Mouse (Mus musculus): ENCODE data around the gene Babam2. TPM values are rescaled to one million over a fixed set of nuclear protein-coding genes. Genes with fewer than 3 reads are reported as not detected.

The Babam2 gene
- polyA plus RNA-seq, 1 experiment from 2014 or later, result 37.3 TPM

- Histone ChIP-seq H3K9ac (ENCODE audit: low read length) (no peak overlapping the region), H3K27me3 (ENCODE audit: control insufficient read depth, insufficient read depth, low read length) (no peaks in the 10 kb centered on the region), H3K27ac (replicated peaks in 1 of 2; ENCODE audit: control insufficient read depth in 1 of 2, insufficient read depth in 1 of 2, low read depth in 2 of 2, low read length in 2 of 2) (no peak overlapping the region), H3K36me3 (ENCODE audit: control insufficient read depth, insufficient read depth, low read length) (no peaks in the 10 kb centered on the region), H3K4me3 (ENCODE audit: control insufficient read depth in 1 of 2, insufficient read depth in 1 of 2, low read depth in 1 of 2, low read length in 2 of 2) (no peak overlapping the region), H3K4me2 (ENCODE audit: low read length) (no peak overlapping the region), H3K4me1 (ENCODE audit: control insufficient read depth in 2 of 2, insufficient read depth in 2 of 2, low read length in 2 of 2) (peaks cover 3 to 24% of the 10 kb centered on the region in 2 experiments; a peak in 3 of 4 replicates), H3K9me3 (ENCODE audit: control insufficient read depth, low read length) (no peaks in the 10 kb centered on the region)
- no peak for ATAC-seq (ENCODE audit: insufficient number of reproducible peaks, insufficient read depth, low FRiP score, low read depth)
- WGBS, result 84% methylated on average over 8 of the region's 8 CpGs
Measured at GRCm38 (mm10) chr5:32034475-32035054, 337.1 kb downstream of the Babam2 start.

GRCm38 (mm10) chr5:32035721-32036320 lies 338.3 kb downstream of the Babam2 start:
- no peak overlapping the region for H3K4me3 ChIP-seq (ENCODE audit: control insufficient read depth in 1 of 2, insufficient read depth in 1 of 2, low read depth in 1 of 2, low read length in 2 of 2)
- no peaks in the 10 kb centered on the region for H3K36me3 ChIP-seq (ENCODE audit: control insufficient read depth, insufficient read depth, low read length)
- ATAC-seq (ENCODE audit: insufficient number of reproducible peaks, insufficient read depth, low FRiP score, low read depth), result no peak
- no peak overlapping the region for H3K9ac ChIP-seq (ENCODE audit: low read length)
- H3K4me1 ChIP-seq (ENCODE audit: control insufficient read depth in 2 of 2, insufficient read depth in 2 of 2, low read length in 2 of 2), result peaks cover 3 to 24% of the 10 kb centered on the region in 2 experiments; a peak in 3 of 4 replicates
- no peak overlapping the region for H3K27ac ChIP-seq (replicated peaks in 1 of 2; ENCODE audit: control insufficient read depth in 1 of 2, insufficient read depth in 1 of 2, low read depth in 2 of 2, low read length in 2 of 2)
- H3K4me2 ChIP-seq (ENCODE audit: low read length), result no peak overlapping the region
- H3K27me3 ChIP-seq (ENCODE audit: control insufficient read depth, insufficient read depth, low read length), result no peaks in the 10 kb centered on the region
- H3K9me3 ChIP-seq (ENCODE audit: control insufficient read depth, low read length), result no peaks in the 10 kb centered on the region
- 40% methylated on average over 7 of the region's 7 CpGs for WGBS

GRCm38 (mm10) chr5:32036896-32037295 lies 339.4 kb downstream of the Babam2 start:
- ATAC-seq (ENCODE audit: insufficient number of reproducible peaks, insufficient read depth, low FRiP score, low read depth), result no peak
- Histone ChIP-seq H3K9me3 (ENCODE audit: control insufficient read depth, low read length) (no peaks in the 10 kb centered on the region), H3K4me3 (ENCODE audit: control insufficient read depth in 1 of 2, insufficient read depth in 1 of 2, low read depth in 1 of 2, low read length in 2 of 2) (no peak overlapping the region), H3K27me3 (ENCODE audit: control insufficient read depth, insufficient read depth, low read length) (no peaks in the 10 kb centered on the region), H3K27ac (replicated peaks in 1 of 2; ENCODE audit: control insufficient read depth in 1 of 2, insufficient read depth in 1 of 2, low read depth in 2 of 2, low read length in 2 of 2) (no peak overlapping the region), H3K9ac (ENCODE audit: low read length) (no peak overlapping the region), H3K36me3 (ENCODE audit: control insufficient read depth, insufficient read depth, low read length) (no peaks in the 10 kb centered on the region), H3K4me1 (ENCODE audit: control insufficient read depth in 2 of 2, insufficient read depth in 2 of 2, low read length in 2 of 2) (peaks cover 3 to 23% of the 10 kb centered on the region in 2 experiments; a peak in 3 of 4 replicates), H3K4me2 (ENCODE audit: low read length) (no peak overlapping the region)
- 61% methylated on average over 2 of the region's 2 CpGs for WGBS

GRCm38 (mm10) chr5:32037546-32037945 lies 340.1 kb downstream of the Babam2 start:
- Histone ChIP-seq H3K9me3 (ENCODE audit: control insufficient read depth, low read length) (no peaks in the 10 kb centered on the region), H3K27me3 (ENCODE audit: control insufficient read depth, insufficient read depth, low read length) (no peaks in the 10 kb centered on the region), H3K4me2 (ENCODE audit: low read length) (no peak overlapping the region), H3K9ac (ENCODE audit: low read length) (no peak overlapping the region), H3K4me1 (ENCODE audit: control insufficient read depth in 2 of 2, insufficient read depth in 2 of 2, low read length in 2 of 2) (peaks cover 3 to 17% of the 10 kb centered on the region in 2 experiments; a peak in 3 of 4 replicates), H3K36me3 (ENCODE audit: control insufficient read depth, insufficient read depth, low read length) (no peaks in the 10 kb centered on the region), H3K27ac (replicated peaks in 1 of 2; ENCODE audit: control insufficient read depth in 1 of 2, insufficient read depth in 1 of 2, low read depth in 2 of 2, low read length in 2 of 2) (no peak overlapping the region), H3K4me3 (ENCODE audit: control insufficient read depth in 1 of 2, insufficient read depth in 1 of 2, low read depth in 1 of 2, low read length in 2 of 2) (no peak overlapping the region)
- WGBS, result 85% methylated on average over 4 of the region's 4 CpGs
- ATAC-seq (ENCODE audit: insufficient number of reproducible peaks, insufficient read depth, low FRiP score, low read depth), result no peak

GRCm38 (mm10) chr5:32038994-32039393 lies 341.5 kb downstream of the Babam2 start:
- peaks cover 4 to 8% of the 10 kb centered on the region in 2 experiments; a peak in 2 of 4 replicates for H3K4me1 ChIP-seq (ENCODE audit: control insufficient read depth in 2 of 2, insufficient read depth in 2 of 2, low read length in 2 of 2)
- H3K27me3 ChIP-seq (ENCODE audit: control insufficient read depth, insufficient read depth, low read length), result no peaks in the 10 kb centered on the region
- H3K4me2 ChIP-seq (ENCODE audit: low read length), result no peak overlapping the region
- H3K27ac ChIP-seq (replicated peaks in 1 of 2; ENCODE audit: control insufficient read depth in 1 of 2, insufficient read depth in 1 of 2, low read depth in 2 of 2, low read length in 2 of 2), result no peak overlapping the region
- H3K36me3 ChIP-seq (ENCODE audit: control insufficient read depth, insufficient read depth, low read length), result no peaks in the 10 kb centered on the region
- no peak overlapping the region for H3K4me3 ChIP-seq (ENCODE audit: control insufficient read depth in 1 of 2, insufficient read depth in 1 of 2, low read depth in 1 of 2, low read length in 2 of 2)
- H3K9me3 ChIP-seq (ENCODE audit: control insufficient read depth, low read length), result no peaks in the 10 kb centered on the region
- ATAC-seq (ENCODE audit: insufficient number of reproducible peaks, insufficient read depth, low FRiP score, low read depth), result no peak
- H3K9ac ChIP-seq (ENCODE audit: low read length), result no peak overlapping the region

GRCm38 (mm10) chr5:32039511-32039910 lies 342.0 kb downstream of the Babam2 start:
- no peaks in the 10 kb centered on the region for H3K27me3 ChIP-seq (ENCODE audit: control insufficient read depth, insufficient read depth, low read length)
- no peak for ATAC-seq (ENCODE audit: insufficient number of reproducible peaks, insufficient read depth, low FRiP score, low read depth)
- no peaks in the 10 kb centered on the region for H3K36me3 ChIP-seq (ENCODE audit: control insufficient read depth, insufficient read depth, low read length)
- no peak overlapping the region for H3K9ac ChIP-seq (ENCODE audit: low read length)
- H3K4me1 ChIP-seq (ENCODE audit: control insufficient read depth in 2 of 2, insufficient read depth in 2 of 2, low read length in 2 of 2), result peaks cover 4 to 8% of the 10 kb centered on the region in 2 experiments; a peak in 2 of 4 replicates
- H3K9me3 ChIP-seq (ENCODE audit: control insufficient read depth, low read length), result no peaks in the 10 kb centered on the region
- no peak overlapping the region for H3K4me2 ChIP-seq (ENCODE audit: low read length)
- no peak overlapping the region for H3K27ac ChIP-seq (replicated peaks in 1 of 2; ENCODE audit: control insufficient read depth in 1 of 2, insufficient read depth in 1 of 2, low read depth in 2 of 2, low read length in 2 of 2)
- 87% methylated on average over 3 of the region's 3 CpGs for WGBS
- no peak overlapping the region for H3K4me3 ChIP-seq (ENCODE audit: control insufficient read depth in 1 of 2, insufficient read depth in 1 of 2, low read depth in 1 of 2, low read length in 2 of 2)

GRCm38 (mm10) chr5:32043153-32043552 lies 345.7 kb downstream of the Babam2 start:
- no peak overlapping the region for H3K4me3 ChIP-seq (ENCODE audit: control insufficient read depth in 1 of 2, insufficient read depth in 1 of 2, low read depth in 1 of 2, low read length in 2 of 2)
- no peak overlapping the region for H3K9ac ChIP-seq (ENCODE audit: low read length)
- H3K27me3 ChIP-seq (ENCODE audit: control insufficient read depth, insufficient read depth, low read length), result no peaks in the 10 kb centered on the region
- H3K9me3 ChIP-seq (ENCODE audit: control insufficient read depth, low read length), result no peaks in the 10 kb centered on the region
- H3K4me2 ChIP-seq (ENCODE audit: low read length), result no peak overlapping the region
- WGBS, result 73% methylated on average over 7 of the region's 7 CpGs
- no peak overlapping the region for H3K27ac ChIP-seq (replicated peaks in 1 of 2; ENCODE audit: control insufficient read depth in 1 of 2, insufficient read depth in 1 of 2, low read depth in 2 of 2, low read length in 2 of 2)
- peaks cover 0 to 4% of the 10 kb centered on the region in 2 experiments; a peak in 2 of 4 replicates for H3K4me1 ChIP-seq (ENCODE audit: control insufficient read depth in 2 of 2, insufficient read depth in 2 of 2, low read length in 2 of 2)
- no peaks in the 10 kb centered on the region for H3K36me3 ChIP-seq (ENCODE audit: control insufficient read depth, insufficient read depth, low read length)
- ATAC-seq (ENCODE audit: insufficient number of reproducible peaks, insufficient read depth, low FRiP score, low read depth), result no peak

- H3K27ac ChIP-seq (replicated peaks in 1 of 2; ENCODE audit: control insufficient read depth in 1 of 2, insufficient read depth in 1 of 2, low read depth in 2 of 2, low read length in 2 of 2), result no peak overlapping the region
- no peaks in the 10 kb centered on the region for H3K27me3 ChIP-seq (ENCODE audit: control insufficient read depth, insufficient read depth, low read length)
- no peak overlapping the region for H3K4me2 ChIP-seq (ENCODE audit: low read length)
- H3K4me3 ChIP-seq (ENCODE audit: control insufficient read depth in 1 of 2, insufficient read depth in 1 of 2, low read depth in 1 of 2, low read length in 2 of 2), result no peak overlapping the region
- no peaks in the 10 kb centered on the region for H3K9me3 ChIP-seq (ENCODE audit: control insufficient read depth, low read length)
- no peak for ATAC-seq (ENCODE audit: insufficient number of reproducible peaks, insufficient read depth, low FRiP score, low read depth)
- no peaks in the 10 kb centered on the region for H3K36me3 ChIP-seq (ENCODE audit: control insufficient read depth, insufficient read depth, low read length)
- peaks cover 0 to 4% of the 10 kb centered on the region in 2 experiments; a peak in 2 of 4 replicates for H3K4me1 ChIP-seq (ENCODE audit: control insufficient read depth in 2 of 2, insufficient read depth in 2 of 2, low read length in 2 of 2)
- H3K9ac ChIP-seq (ENCODE audit: low read length), result no peak overlapping the region
Measured at GRCm38 (mm10) chr5:32043996-32044395, 346.5 kb downstream of the Babam2 start.

All from heart, embryonic 14.5 days (tissue).